Comparison of ENCODE assay signal across 8 mouse cellular contexts in genomic region chr2:38013839-38014365, GRCm38 (mm10).
A peak's percentile ranks its signal among the peaks of the same experiment; 100 is the strongest.
DNase-seq lines count a peak whose midpoint lies in the region; ATAC-seq and TF ChIP-seq lines count a peak whose summit lies in the region.

No protein-coding gene starts in this region.

- 10% methylated on average over 5 of the region's 5 CpGs for WGBS in forebrain, postnatal 0 days
- 31% methylated on average over 5 of the region's 5 CpGs for WGBS in hindbrain, embryonic 16.5 days
- 16% methylated on average over 5 of the region's 5 CpGs for WGBS in midbrain, embryonic 14.5 days

- no peaks in the 10 kb centered on the region for H3K27me3 ChIP-seq in forebrain, postnatal 0 days (ENCODE audit: insufficient read depth, low read length)
- H3K27me3 ChIP-seq in hindbrain, embryonic 16.5 days (replicated peaks; ENCODE audit: control insufficient read depth, insufficient read depth, low read length) = no peaks in the 10 kb centered on the region
- no peaks in the 10 kb centered on the region for H3K27me3 ChIP-seq in midbrain, embryonic 14.5 days (ENCODE audit: control insufficient read depth, insufficient read depth, low read length)

- 0 out of 2 replicates have a peak overlapping the region, but pooled peaks have one; percentile 42 for H3K27ac ChIP-seq in forebrain, postnatal 0 days (ENCODE audit: low read depth, low read length)
- H3K27ac ChIP-seq in hindbrain, embryonic 16.5 days (ENCODE audit: low read depth, low read length) = peak overlapping the region; percentile 67; the same call in 1 of the 2 replicates
- H3K27ac ChIP-seq in left cerebral cortex, adult 2 months = no peak overlapping the region
- peak overlapping the region; percentile 55 for H3K27ac ChIP-seq in midbrain, embryonic 14.5 days (replicated peaks; ENCODE audit: low read depth, low read length)

- peak; percentile 69 for DNase-seq in MN1 (ENCODE audit: low spot score)
- peak; percentile 95 for DNase-seq in brain, adult 2 months (ENCODE audit: low read depth, low spot score)
- peak; percentile 66 for DNase-seq in forebrain, postnatal 0 days
- DNase-seq in left cerebral cortex, adult 2 months (ENCODE audit: extremely low spot score in 1 of 2, low spot score in 2 of 2) = peak; percentile 25 to 30
- DNase-seq in midbrain, embryonic 14.5 days = peak; percentile 74
- DNase-seq in spleen, postnatal 10 days (ENCODE audit: low spot score in 2 of 2) = no peak

- no peaks in the 10 kb centered on the region for H3K9me3 ChIP-seq in forebrain, postnatal 0 days (ENCODE audit: low read length)
- H3K9me3 ChIP-seq in hindbrain, embryonic 16.5 days (ENCODE audit: control insufficient read depth, low read length) = no peaks in the 10 kb centered on the region
- H3K9me3 ChIP-seq in midbrain, embryonic 14.5 days (ENCODE audit: control insufficient read depth, low read length) = no peaks in the 10 kb centered on the region

- H3K4me3 ChIP-seq in forebrain, postnatal 0 days (ENCODE audit: low read depth, low read length) = no peak overlapping the region
- H3K4me3 ChIP-seq in hindbrain, embryonic 16.5 days (ENCODE audit: low read length) = no peak overlapping the region
- no peak overlapping the region for H3K4me3 ChIP-seq in left cerebral cortex, adult 2 months
- H3K4me3 ChIP-seq in midbrain, embryonic 14.5 days (replicated peaks; ENCODE audit: low read depth, low read length) = no peak overlapping the region

- no peak overlapping the region for H3K9ac ChIP-seq in forebrain, postnatal 0 days
- H3K9ac ChIP-seq in hindbrain, embryonic 16.5 days (ENCODE audit: low read depth, low read length) = no peak overlapping the region
- H3K9ac ChIP-seq in midbrain, embryonic 14.5 days (replicated peaks; ENCODE audit: low read length) = no peak overlapping the region

- no peak for TF ChIP-seq CTCF in forebrain, postnatal 0 days (IDR thresholded peaks at IDR 0.05; ENCODE audit: low read depth)
- TF ChIP-seq CTCF in left cerebral cortex, adult 2 months (IDR thresholded peaks at IDR 0.05) = no peak

- no peaks in the 10 kb centered on the region for H3K36me3 ChIP-seq in forebrain, postnatal 0 days (ENCODE audit: insufficient read depth)
- H3K36me3 ChIP-seq in hindbrain, embryonic 16.5 days (ENCODE audit: control insufficient read depth, insufficient read depth, low read length) = no peaks in the 10 kb centered on the region
- H3K36me3 ChIP-seq in midbrain, embryonic 14.5 days (ENCODE audit: control insufficient read depth, insufficient read depth, low read length) = no peaks in the 10 kb centered on the region

- no peak overlapping the region; the same call in 1 of the 2 replicates for H3K4me2 ChIP-seq in forebrain, postnatal 0 days (ENCODE audit: low read depth)
- H3K4me2 ChIP-seq in hindbrain, embryonic 16.5 days (ENCODE audit: low read length) = no peak overlapping the region
- H3K4me2 ChIP-seq in midbrain, embryonic 14.5 days (ENCODE audit: low read length) = no peak overlapping the region

- ATAC-seq in forebrain, postnatal 0 days = peak; percentile 79
- ATAC-seq in hindbrain, embryonic 16.5 days = peak; percentile 78
- ATAC-seq in midbrain, embryonic 14.5 days (ENCODE audit: low FRiP score, low TSS enrichment) = peak; percentile 50; the same call in 1 of the 2 replicates
- ATAC-seq in activated CD4-positive, CD25-positive, alpha-beta regulatory T cell, adult 4 months = no peak

- 0 out of 2 replicates have a peak, but pooled peaks cover 6% of the 10 kb centered on the region for H3K4me1 ChIP-seq in forebrain, postnatal 0 days (ENCODE audit: insufficient read depth)
- H3K4me1 ChIP-seq in hindbrain, embryonic 16.5 days (ENCODE audit: control insufficient read depth, insufficient read depth, low read depth, low read length) = peaks cover 3% of the 10 kb centered on the region
- peaks cover 21% of the 10 kb centered on the region for H3K4me1 ChIP-seq in midbrain, embryonic 14.5 days (ENCODE audit: control insufficient read depth, insufficient read depth, low read length)

- intact Hi-C loops in left cerebral cortex, adult 2 months (cut with DNase I) = no loop called here

Comparison
In these comparisons a context has a peak if more than half of its experiments do, and no peak if none do; other contexts are left out.
1. DNase-seq: peak in MN1 (single experiment), brain, adult 2 months (single experiment), forebrain, postnatal 0 days (single experiment), left cerebral cortex, adult 2 months (2 of 2) and midbrain, embryonic 14.5 days (single experiment); none in spleen, postnatal 10 days (0 of 2).